Mouse (Mus musculus) cerebral cortex, adult 2 months (tissue): ENCODE results near the gene Cog5.

ENCODE experiments used
- WGBS: fragments of 180-500 bp; shearing (Covaris S2); methylation state at CpG from one replicate; pipeline ENCODE4 v1.1.7; 2018; 5-methylcytosine and 5-hydroxymethylcytosine counted together

Gene Cog5

GRCm38 (mm10) chr12:31896986-31897385 is 242.3 kb downstream of the Cog5 start:
- WGBS, result 48% methylated on average over 8 of the region's 8 CpGs

- 52% methylated on average over 7 of the region's 7 CpGs for WGBS
Measured at GRCm38 (mm10) chr12:31897456-31897855, 242.8 kb downstream of the Cog5 start.

GRCm38 (mm10) chr12:31900391-31900914 is 245.8 kb downstream of the Cog5 start:
- 81% methylated on average over 4 of the region's 4 CpGs for WGBS

- 46% methylated on average over 6 of the region's 6 CpGs for WGBS
Measured at GRCm38 (mm10) chr12:31905696-31906551, 251.3 kb downstream of the Cog5 start.

- 92% methylated on average over 2 of the region's 2 CpGs for WGBS
Measured at GRCm38 (mm10) chr12:31907436-31907835, 252.8 kb downstream of the Cog5 start.

GRCm38 (mm10) chr12:31912966-31913551 is 258.4 kb downstream of the Cog5 start:
- WGBS, result 91% methylated on average over 6 of the region's 6 CpGs

GRCm38 (mm10) chr12:31913614-31914013 is 258.9 kb downstream of the Cog5 start:
- WGBS, result 53% methylated on average over 4 of the region's 4 CpGs

- WGBS, result 92% methylated on average over 5 of the region's 5 CpGs
Measured at GRCm38 (mm10) chr12:31916691-31917090, 262.0 kb downstream of the Cog5 start.

GRCm38 (mm10) chr12:31917245-31917644 is 262.6 kb downstream of the Cog5 start:
- 58% methylated on average over 5 of the region's 5 CpGs for WGBS

- 87% methylated on average over 18 of the region's 18 CpGs for WGBS
Measured at GRCm38 (mm10) chr12:31920464-31921405, 266.1 kb downstream of the Cog5 start.

- WGBS, result 90% methylated on average over 3 of the region's 3 CpGs
Measured at GRCm38 (mm10) chr12:31924135-31924534, 269.5 kb downstream of the Cog5 start.

GRCm38 (mm10) chr12:31925343-31925742 is 270.7 kb downstream of the Cog5 start:
- 57% methylated on average over 6 of the region's 6 CpGs for WGBS

- 33% methylated on average over 4 of the region's 4 CpGs for WGBS
Measured at GRCm38 (mm10) chr12:31926661-31927061, 272.0 kb downstream of the Cog5 start.

- WGBS, result 56% methylated on average over 3 of the region's 3 CpGs
Measured at GRCm38 (mm10) chr12:31928498-31928897, 273.8 kb downstream of the Cog5 start.

GRCm38 (mm10) chr12:31931818-31932217 is 277.1 kb downstream of the Cog5 start:
- 84% methylated on average over 3 of the region's 3 CpGs for WGBS

GRCm38 (mm10) chr12:31936657-31937300 is 282.1 kb downstream of the Cog5 start:
- WGBS, result 64% methylated on average over 6 of the region's 6 CpGs

GRCm38 (mm10) chr12:31937613-31938012 is 282.9 kb downstream of the Cog5 start:
- 78% methylated on average over 3 of the region's 3 CpGs for WGBS

- WGBS, result 76% methylated on average over 4 of the region's 4 CpGs
Measured at GRCm38 (mm10) chr12:31938391-31938997, 283.8 kb downstream of the Cog5 start.

GRCm38 (mm10) chr12:31943020-31943654 is 288.5 kb downstream of the Cog5 start:
- WGBS, result 83% methylated on average over 4 of the region's 4 CpGs

GRCm38 (mm10) chr12:31944405-31944804 is 289.7 kb downstream of the Cog5 start:
- WGBS, result 92% methylated on average over 2 of the region's 2 CpGs
